Mouse (Mus musculus): ENCODE measurements around the gene Smad6. TPM values are rescaled to one million over a fixed set of nuclear protein-coding genes. Genes with fewer than 3 reads are reported as not detected.

Smad6 gene
- polyA plus RNA-seq, 1 experiment from 2014 or later = 10.6 TPM

DNA sequence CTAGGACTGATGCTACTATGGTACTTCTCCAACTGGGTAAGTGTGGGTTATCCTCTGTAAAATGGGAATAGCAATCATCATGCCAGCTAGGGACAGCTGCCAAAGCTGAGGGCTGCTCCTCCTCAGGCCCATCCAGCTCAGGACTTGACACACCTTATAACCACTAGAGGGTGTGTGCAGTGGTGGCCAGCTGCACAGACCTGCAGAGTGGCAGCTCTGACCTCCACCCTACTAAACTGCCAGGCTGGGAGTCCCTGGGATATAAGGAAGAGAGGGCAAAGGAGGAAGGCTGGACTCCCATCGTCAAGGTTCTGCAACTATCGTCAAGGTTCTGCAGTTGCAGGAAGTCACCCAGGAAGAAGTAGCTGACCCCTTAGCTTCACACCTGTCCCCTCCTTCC lies 3.1 kb upstream of the Smad6 start:
- DNase-seq (ENCODE audit: low spot score) = peak; percentile 36
- Histone ChIP-seq H3K27me3 (ENCODE audit: insufficient read depth, low read length) (no peaks in the 10 kb centered on the region), H3K9me3 (replicated peaks; ENCODE audit: low read length) (no peaks in the 10 kb centered on the region), H3K4me2 (ENCODE audit: low read length) (no peak overlapping the region), H3K4me3 (replicated peaks; ENCODE audit: low read depth, low read length) (no peak overlapping the region), H3K4me1 (replicated peaks; ENCODE audit: insufficient read depth, low read length) (0 out of 2 replicates have a peak, but pooled peaks cover 10% of the 10 kb centered on the region), H3K9ac (ENCODE audit: low read depth, low read length) (no peak overlapping the region), H3K27ac (no peak overlapping the region), H3K36me3 (ENCODE audit: insufficient read depth, low read length) (no peaks in the 10 kb centered on the region)
- ATAC-seq (replicated peaks; ENCODE audit: low FRiP score, low read depth) = no peak
- 28% methylated on average over 2 of the region's 2 CpGs for WGBS
- TF ChIP-seq CTCF (IDR thresholded peaks at IDR 0.05; ENCODE audit: low read depth) = peak; percentile 65

DNA sequence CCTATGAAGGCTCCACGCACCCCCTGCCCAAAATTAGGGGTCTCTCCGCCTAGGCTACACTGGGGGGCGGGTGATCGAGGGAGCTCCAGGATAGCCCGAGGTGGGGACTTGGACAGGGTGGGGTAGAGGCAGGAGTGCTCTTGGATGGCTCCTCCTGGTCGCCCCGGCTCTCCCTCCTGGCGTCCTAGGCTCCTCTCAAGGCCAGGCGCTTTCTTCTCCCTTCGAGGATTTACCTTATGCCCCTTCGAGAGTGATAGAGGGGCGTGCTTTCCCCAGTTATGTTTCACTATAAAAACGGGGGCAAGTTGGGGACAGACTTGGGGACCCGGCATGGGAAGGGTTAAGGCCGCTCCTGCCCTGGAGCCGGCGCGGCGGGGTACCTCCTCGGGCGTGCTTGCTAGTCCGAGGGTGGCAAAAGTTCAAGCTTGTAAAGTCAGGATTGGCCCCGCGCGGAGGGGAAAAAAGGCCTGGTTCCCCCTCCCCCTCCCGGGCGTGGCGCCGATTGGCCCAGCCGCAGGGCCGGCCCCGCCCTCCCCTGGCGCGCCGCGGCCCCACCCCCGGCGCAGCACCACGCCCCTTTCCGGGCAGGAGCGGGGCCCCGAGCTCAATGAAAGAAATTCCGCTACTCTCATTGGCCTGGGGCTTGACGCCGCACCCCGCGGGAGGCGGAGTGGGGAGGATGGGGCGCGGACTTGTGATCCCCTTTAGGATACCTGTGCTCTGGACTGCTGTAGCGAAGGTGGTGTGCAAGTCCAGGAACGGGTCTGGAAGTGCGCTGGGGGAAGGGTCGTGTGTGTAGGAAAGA lies 905 bp upstream of the Smad6 start:
- Histone ChIP-seq H3K4me3 (replicated peaks; ENCODE audit: low read depth, low read length) (peak overlapping the region; percentile 81), H3K9me3 (replicated peaks; ENCODE audit: low read length) (no peaks in the 10 kb centered on the region), H3K4me2 (ENCODE audit: low read length) (peak overlapping the region; percentile 94), H3K9ac (ENCODE audit: low read depth, low read length) (peak overlapping the region; percentile 98), H3K36me3 (ENCODE audit: insufficient read depth, low read length) (no peaks in the 10 kb centered on the region), H3K27me3 (ENCODE audit: insufficient read depth, low read length) (no peaks in the 10 kb centered on the region), H3K4me1 (replicated peaks; ENCODE audit: insufficient read depth, low read length) (peaks cover 20% of the 10 kb centered on the region; the same call in 1 of the 2 replicates), H3K27ac (peak overlapping the region; percentile 97)
- ATAC-seq (replicated peaks; ENCODE audit: low FRiP score, low read depth) (peak; percentile 81), DNase-seq (ENCODE audit: low spot score) (peak; percentile 99)
- TF ChIP-seq CTCF (IDR thresholded peaks at IDR 0.05; ENCODE audit: low read depth) = peak; percentile 1; the same call in 1 of the 2 replicates
- whole genome bisulfite sequencing = 0% methylated on average over 44 of the region's 54 CpGs

DNA sequence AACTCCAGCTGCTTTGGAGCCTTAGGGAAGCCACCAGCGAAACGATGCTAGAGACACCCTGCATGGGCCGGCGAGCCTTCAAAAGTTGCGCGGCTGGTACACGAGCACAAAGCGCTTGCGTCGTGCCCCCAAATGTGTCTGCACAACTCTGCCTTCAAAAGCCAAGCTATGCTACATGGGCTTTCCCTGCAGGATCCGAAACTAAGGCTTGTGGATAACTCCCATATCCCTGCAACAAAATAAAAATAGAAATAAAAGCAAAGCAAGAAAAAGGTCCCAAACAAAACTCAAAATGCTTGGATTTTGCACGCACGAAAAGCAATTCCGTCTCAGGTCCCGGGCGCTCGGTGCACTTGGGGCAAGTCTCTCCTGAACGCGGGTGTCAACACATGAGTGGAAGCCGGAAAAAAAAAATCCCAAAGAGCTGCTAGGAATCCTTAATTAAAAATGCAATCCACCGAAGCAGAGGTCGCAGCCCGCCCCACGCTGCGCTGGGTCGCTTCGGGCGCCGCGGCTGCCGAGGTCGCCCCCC lies 474 bp downstream of the Smad6 start:
- WGBS = under 1% methylated on average over 31 of the region's 32 CpGs
- Histone ChIP-seq H3K4me3 (replicated peaks; ENCODE audit: low read depth, low read length) (peak overlapping the region; percentile 81), H3K36me3 (ENCODE audit: insufficient read depth, low read length) (no peaks in the 10 kb centered on the region), H3K27me3 (ENCODE audit: insufficient read depth, low read length) (no peaks in the 10 kb centered on the region), H3K9me3 (replicated peaks; ENCODE audit: low read length) (no peaks in the 10 kb centered on the region), H3K27ac (peak overlapping the region; percentile 97), H3K4me2 (ENCODE audit: low read length) (peak overlapping the region; percentile 94), H3K4me1 (replicated peaks; ENCODE audit: insufficient read depth, low read length) (peaks cover 28% of the 10 kb centered on the region; the same call in 1 of the 2 replicates), H3K9ac (ENCODE audit: low read depth, low read length) (peak overlapping the region; percentile 98)
- ATAC-seq (replicated peaks; ENCODE audit: low FRiP score, low read depth) = no peak
- DNase-seq (ENCODE audit: low spot score) = no peak
- TF ChIP-seq CTCF (IDR thresholded peaks at IDR 0.05; ENCODE audit: low read depth) = no peak

DNA sequence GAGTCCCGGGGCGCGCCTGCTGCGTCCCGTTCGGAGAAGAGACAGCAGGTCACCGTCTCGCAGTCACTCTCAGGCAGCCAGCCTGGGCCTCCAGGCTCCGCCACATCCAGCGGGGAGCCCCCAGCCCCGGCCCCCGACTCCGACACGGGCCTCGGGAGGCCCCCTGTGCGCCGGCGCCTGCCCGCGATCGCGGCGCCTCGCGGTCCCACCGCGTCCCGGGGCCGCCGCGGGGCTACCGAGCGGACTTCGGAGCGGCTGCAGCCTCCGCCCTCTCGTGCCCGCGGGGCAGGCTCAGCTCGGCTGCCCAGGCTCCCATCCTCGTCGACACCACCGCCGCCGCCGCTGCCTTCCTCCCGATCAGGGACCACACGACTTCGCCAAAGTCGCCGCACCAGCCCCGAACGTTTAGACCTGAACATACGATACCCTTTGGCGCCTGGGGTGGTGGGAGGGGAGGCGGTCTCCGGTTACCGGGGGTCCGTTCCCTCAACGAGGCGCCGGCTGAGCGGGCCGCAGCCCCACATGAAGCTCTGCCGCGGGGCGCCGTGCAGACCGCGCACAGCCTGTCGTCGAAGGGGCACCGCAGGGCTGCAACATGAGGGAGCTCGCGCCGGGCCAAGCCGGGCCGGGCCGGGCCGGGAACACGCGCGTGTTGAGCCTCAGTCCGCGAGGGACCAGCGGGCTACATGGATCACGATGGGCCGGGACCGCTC lies 1.1 kb downstream of the Smad6 start:
- WGBS = 0% methylated on average over 81 of the region's 89 CpGs
- peak overlapping the region; percentile 94 for H3K4me2 ChIP-seq (ENCODE audit: low read length)
- DNase-seq (ENCODE audit: low spot score) = no peak
- peak overlapping the region; percentile 98 for H3K9ac ChIP-seq (ENCODE audit: low read depth, low read length)
- peak overlapping the region; percentile 97 for H3K27ac ChIP-seq
- H3K9me3 ChIP-seq (replicated peaks; ENCODE audit: low read length) = no peaks in the 10 kb centered on the region
- peaks cover 33% of the 10 kb centered on the region for H3K4me1 ChIP-seq (replicated peaks; ENCODE audit: insufficient read depth, low read length)
- no peaks in the 10 kb centered on the region for H3K27me3 ChIP-seq (ENCODE audit: insufficient read depth, low read length)
- no peak for ATAC-seq (replicated peaks; ENCODE audit: low FRiP score, low read depth)
- H3K36me3 ChIP-seq (ENCODE audit: insufficient read depth, low read length) = no peaks in the 10 kb centered on the region
- no peak for TF ChIP-seq CTCF (IDR thresholded peaks at IDR 0.05; ENCODE audit: low read depth)
- peak overlapping the region; percentile 81 for H3K4me3 ChIP-seq (replicated peaks; ENCODE audit: low read depth, low read length)

DNA sequence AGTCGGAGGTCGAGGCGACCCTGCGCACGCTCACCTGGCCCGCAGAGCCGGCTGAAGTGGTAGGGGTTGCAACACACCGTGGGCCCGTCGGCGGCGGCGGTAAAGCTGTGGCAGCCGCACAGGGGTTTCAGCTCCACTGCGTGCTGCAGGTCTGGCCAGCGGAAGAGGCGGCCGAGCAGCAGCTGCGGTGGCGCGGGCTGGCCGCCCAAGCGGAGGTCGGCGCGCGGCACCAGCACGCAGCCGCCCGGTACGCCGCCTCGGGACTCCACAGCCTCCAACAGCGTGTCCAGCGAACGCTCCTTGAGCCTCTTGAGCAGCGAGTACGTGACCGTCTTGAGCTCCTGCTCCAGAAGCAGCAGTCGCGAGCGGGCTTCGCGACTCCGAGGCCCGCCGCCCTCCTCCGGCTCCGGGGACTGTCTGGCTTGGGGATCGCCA lies 1.7 kb downstream of the Smad6 start:
- Histone ChIP-seq H3K4me1 (replicated peaks; ENCODE audit: insufficient read depth, low read length) (peaks cover 33% of the 10 kb centered on the region), H3K36me3 (ENCODE audit: insufficient read depth, low read length) (no peaks in the 10 kb centered on the region), H3K9me3 (replicated peaks; ENCODE audit: low read length) (no peaks in the 10 kb centered on the region), H3K4me3 (replicated peaks; ENCODE audit: low read depth, low read length) (peak overlapping the region; percentile 81), H3K9ac (ENCODE audit: low read depth, low read length) (peak overlapping the region; percentile 98), H3K27me3 (ENCODE audit: insufficient read depth, low read length) (no peaks in the 10 kb centered on the region), H3K27ac (peak overlapping the region; percentile 97), H3K4me2 (ENCODE audit: low read length) (peak overlapping the region; percentile 94)
- DNase-seq (ENCODE audit: low spot score) = no peak
- no peak for ATAC-seq (replicated peaks; ENCODE audit: low FRiP score, low read depth)
- no peak for TF ChIP-seq CTCF (IDR thresholded peaks at IDR 0.05; ENCODE audit: low read depth)
- under 1% methylated on average over 50 of the region's 50 CpGs for WGBS
